Mouse (Mus musculus) intestine, embryonic 14.5 days (tissue): ENCODE data around the gene Golph3l. TPM values are rescaled to one million over a fixed set of nuclear protein-coding genes. Genes with fewer than 3 reads are reported as not detected.

Experiments
- ATAC-seq: fragments of 200-750 bp; cut with Nextera tagmentation; replicated peaks from 2 replicates; pipeline ENCODE4 v1.8.0; 2017; ENCODE audit warnings: low read depth, moderate number of reproducible peaks, moderate TSS enrichment, moderate library complexity; ENCODE audit not compliant: low FRiP score, low TSS enrichment
- DNase-seq: peaks from one replicate; pipeline ENCODE4 v3.0.0-alpha.2; 2018; ENCODE audit warnings: low spot score
- H3K27ac ChIP-seq: fragments of 300-500 bp; sonication (generic); 2 replicates; pipeline ENCODE4 v1.5.1; 2014; ENCODE audit warnings: low read depth, mild to moderate bottlenecking, control low read depth
- H3K27me3 ChIP-seq: fragments of 300-500 bp; sonication (generic); replicated peaks from 2 replicates; pipeline ENCODE4 v1.6.1; 2014; ENCODE audit warnings: low read length, control low read depth; ENCODE audit not compliant: control insufficient read depth, insufficient read depth
- H3K36me3 ChIP-seq: fragments of 300-500 bp; sonication (generic); 2 replicates; pipeline ENCODE4 v1.6.1; 2014; ENCODE audit warnings: low read length, control low read depth; ENCODE audit not compliant: control insufficient read depth, insufficient read depth
- H3K4me1 ChIP-seq: fragments of 300-500 bp; sonication (generic); replicated peaks from 2 replicates; pipeline ENCODE4 v1.6.1; 2014; ENCODE audit warnings: low read length, control low read depth, mixed read lengths; ENCODE audit not compliant: control insufficient read depth, insufficient read depth
- H3K4me2 ChIP-seq: fragments of 300-500 bp; sonication (generic); 2 replicates; pipeline ENCODE4 v1.6.1; 2014; ENCODE audit warnings: low read length
- H3K4me3 ChIP-seq: fragments of 300-500 bp; sonication (generic); 2 replicates; pipeline ENCODE4 v1.5.1; 2014; ENCODE audit warnings: low read depth, low read length, control low read depth, mixed read lengths
- H3K9ac ChIP-seq: fragments of 300-500 bp; sonication (generic); 2 replicates; pipeline ENCODE4 v1.6.1; 2014; ENCODE audit warnings: mild to moderate bottlenecking, low read length
- H3K9me3 ChIP-seq: fragments of 300-500 bp; sonication (generic); 2 replicates; pipeline ENCODE4 v1.6.1; 2016; ENCODE audit warnings: low read length, control low read depth; ENCODE audit not compliant: control insufficient read depth
- WGBS: fragments of 180-500 bp; shearing (Covaris S2); extraction: QIAGEN DNeasy Blood & Tissue Kit; methylation state at CpG from one replicate; pipeline ENCODE4 v1.1.7; 2014; 5-methylcytosine and 5-hydroxymethylcytosine counted together
- polyA plus RNA-seq: library from polyadenylated mRNA; unstranded; fragments of >200 nt; fragmentation: Nextera tagmentation; extraction: Ambion mirVana; gene quantifications from 2 replicates; pipeline ENCODE4 v1.2.1, GENCODE M21; 2014

The Golph3l gene
- polyA plus RNA-seq, 1 experiment from 2014 or later = 38.5 TPM

GRCm38 (mm10) chr3:95662724-95663449 lies 74.2 kb downstream of the Golph3l start:
- Histone ChIP-seq H3K9ac (no peak overlapping the region), H3K36me3 (peaks cover 52% of the 10 kb centered on the region), H3K4me1 (peaks cover 53% of the 10 kb centered on the region), H3K9me3 (no peaks in the 10 kb centered on the region), H3K4me2 (peak overlapping the region; percentile 90; the same call in 1 of the 2 replicates), H3K27ac (no peak overlapping the region), H3K4me3 (no peak overlapping the region), H3K27me3 (no peaks in the 10 kb centered on the region)
- ATAC-seq (no peak), DNase-seq (no peak)
- 74% methylated on average over 7 of the region's 7 CpGs for WGBS

- WGBS = 90% methylated on average over 2 of the region's 2 CpGs
- H3K9me3 ChIP-seq = no peaks in the 10 kb centered on the region
- peaks cover 59% of the 10 kb centered on the region for H3K4me1 ChIP-seq
- H3K27me3 ChIP-seq = no peaks in the 10 kb centered on the region
- no peak for ATAC-seq
- H3K9ac ChIP-seq = no peak overlapping the region
- no peak overlapping the region for H3K4me2 ChIP-seq
- peaks cover 52% of the 10 kb centered on the region for H3K36me3 ChIP-seq
- no peak for DNase-seq
- H3K4me3 ChIP-seq = no peak overlapping the region
- no peak overlapping the region for H3K27ac ChIP-seq
Observed at GRCm38 (mm10) chr3:95663486-95663885, 74.8 kb downstream of the Golph3l start.

GRCm38 (mm10) chr3:95663969-95664608 lies 75.4 kb downstream of the Golph3l start:
- 86% methylated on average over 3 of the region's 3 CpGs for WGBS
- peaks cover 63% of the 10 kb centered on the region for H3K4me1 ChIP-seq

GRCm38 (mm10) chr3:95664940-95665352 lies 76.2 kb downstream of the Golph3l start:
- DNase-seq (no peak), ATAC-seq (no peak)
- no peak overlapping the region for H3K4me2 ChIP-seq
- no peaks in the 10 kb centered on the region for H3K27me3 ChIP-seq
- peaks cover 52% of the 10 kb centered on the region for H3K36me3 ChIP-seq
- no peak overlapping the region for H3K27ac ChIP-seq
- H3K9me3 ChIP-seq = no peaks in the 10 kb centered on the region
- WGBS = 79% methylated on average over 4 of the region's 4 CpGs
- no peak overlapping the region for H3K4me3 ChIP-seq
- H3K4me1 ChIP-seq = peaks cover 63% of the 10 kb centered on the region
- H3K9ac ChIP-seq = no peak overlapping the region

More at GRCm38 (mm10) chr3:95663969-95664608, 75.4 kb downstream of the Golph3l start:
- DNase-seq (no peak), ATAC-seq (no peak)
- Histone ChIP-seq H3K9me3 (no peaks in the 10 kb centered on the region), H3K9ac (no peak overlapping the region), H3K4me2 (no peak overlapping the region), H3K36me3 (peaks cover 52% of the 10 kb centered on the region), H3K27ac (no peak overlapping the region), H3K27me3 (no peaks in the 10 kb centered on the region), H3K4me3 (no peak overlapping the region)

- no peak overlapping the region for H3K4me2 ChIP-seq
- H3K4me1 ChIP-seq = peaks cover 53% of the 10 kb centered on the region
- no peak overlapping the region for H3K9ac ChIP-seq
- WGBS = 14% methylated on average over 6 of the region's 6 CpGs
- no peaks in the 10 kb centered on the region for H3K9me3 ChIP-seq
- H3K27me3 ChIP-seq = no peaks in the 10 kb centered on the region
- H3K4me3 ChIP-seq = no peak overlapping the region
- ATAC-seq = peak; percentile 58
- 0 out of 2 replicates have a peak overlapping the region, but pooled peaks have one; percentile 80 for H3K27ac ChIP-seq
- peaks cover 38% of the 10 kb centered on the region for H3K36me3 ChIP-seq
- no peak for DNase-seq
Observed at GRCm38 (mm10) chr3:95666124-95666844, 77.5 kb downstream of the Golph3l start.

GRCm38 (mm10) chr3:95667521-95667920 lies 78.8 kb downstream of the Golph3l start:
- no peak for ATAC-seq
- WGBS = 29% methylated on average over 4 of the region's 4 CpGs
- no peaks in the 10 kb centered on the region for H3K27me3 ChIP-seq
- no peak for DNase-seq
- peaks cover 48% of the 10 kb centered on the region for H3K4me1 ChIP-seq
- H3K4me3 ChIP-seq = no peak overlapping the region
- H3K36me3 ChIP-seq = peaks cover 27% of the 10 kb centered on the region
- peak overlapping the region; percentile 80 for H3K27ac ChIP-seq
- no peaks in the 10 kb centered on the region for H3K9me3 ChIP-seq
- H3K9ac ChIP-seq = no peak overlapping the region
- peak overlapping the region; percentile 9; the same call in 1 of the 2 replicates for H3K4me2 ChIP-seq

- ATAC-seq (no peak), DNase-seq (peak; percentile 80)
- Histone ChIP-seq H3K4me2 (peak overlapping the region; percentile 9; the same call in 1 of the 2 replicates), H3K27ac (peak overlapping the region; percentile 80), H3K9me3 (no peaks in the 10 kb centered on the region), H3K36me3 (peaks cover 22% of the 10 kb centered on the region), H3K9ac (no peak overlapping the region), H3K27me3 (no peaks in the 10 kb centered on the region), H3K4me3 (no peak overlapping the region), H3K4me1 (peaks cover 49% of the 10 kb centered on the region)
- WGBS = 12% methylated on average over 7 of the region's 7 CpGs
Observed at GRCm38 (mm10) chr3:95668026-95668425, 79.3 kb downstream of the Golph3l start.
